9 mouse cellular contexts compared by ENCODE assay signal in genomic region chr19:8725081-8725613, GRCm38 (mm10). TPM values are rescaled to one million over a fixed set of nuclear protein-coding genes. Genes with fewer than 3 reads are reported as not detected.
A peak's percentile ranks its signal among the peaks of the same experiment; 100 is the strongest.
DNase-seq lines count a peak whose midpoint lies in the region; ATAC-seq and TF ChIP-seq lines count a peak whose summit lies in the region.
"Had no signal": no experiment of that assay in that cellular context is flagged by ENCODE, and none has a peak within 500 bp of the region (broad histone marks: within the 10 kb centered on the region; RNA-seq: fewer than 3 reads in every experiment).

No protein-coding gene starts in this region.

- H3K27me3 ChIP-seq in neural tube, embryonic 11.5 days (ENCODE audit: control insufficient read depth, insufficient read depth, low read length) = no peaks in the 10 kb centered on the region
- no peaks in the 10 kb centered on the region for H3K27me3 ChIP-seq in forebrain, postnatal 0 days (ENCODE audit: insufficient read depth, low read length)
- no peaks in the 10 kb centered on the region for H3K27me3 ChIP-seq in liver, embryonic 15.5 days

- peak overlapping the region; percentile 82 for H3K4me2 ChIP-seq in neural tube, embryonic 11.5 days (ENCODE audit: low read depth)
- peak overlapping the region; percentile 57 for H3K4me2 ChIP-seq in forebrain, postnatal 0 days (ENCODE audit: low read depth)
- peak overlapping the region; percentile 74 for H3K4me2 ChIP-seq in liver, embryonic 15.5 days

- peak overlapping the region; percentile 88 for H3K4me3 ChIP-seq in neural tube, embryonic 11.5 days (ENCODE audit: low read depth, low read length)
- peak overlapping the region; percentile 85; the same call in 1 of the 2 replicates for H3K4me3 ChIP-seq in forebrain, postnatal 0 days (ENCODE audit: low read depth, low read length)
- H3K4me3 ChIP-seq in liver, embryonic 15.5 days (replicated peaks) = peak overlapping the region; percentile 72

- TF ChIP-seq CTCF in forebrain, postnatal 0 days (IDR thresholded peaks at IDR 0.05; ENCODE audit: low read depth) = no peak

- intact Hi-C loops in left cerebral cortex, postnatal 4 days (cut with DNase I) = no loop called here
- intact Hi-C loops in left cerebral cortex, postnatal 10 days (cut with DNase I) = no loop called here

- DNase-seq in neural tube, embryonic 11.5 days (ENCODE audit: low spot score) = no peak
- DNase-seq in neural tube, embryonic 10.5 days (ENCODE audit: extremely low spot score, low spot score) = no peak
- DNase-seq in forebrain, postnatal 0 days = no peak
- DNase-seq in left cerebral cortex, postnatal 4 days = no peak
- DNase-seq in left cerebral cortex, postnatal 10 days (ENCODE audit: extremely low spot score in 1 of 2, low spot score in 2 of 2) = no peak
- no peak for DNase-seq in right cerebral cortex, postnatal 10 days (ENCODE audit: low spot score in 2 of 2)
- DNase-seq: kidney, postnatal 14 days had no signal

- peaks cover 19% of the 10 kb centered on the region for H3K4me1 ChIP-seq in neural tube, embryonic 11.5 days (ENCODE audit: control insufficient read depth, insufficient read depth, low read length)
- H3K4me1 ChIP-seq in forebrain, postnatal 0 days (ENCODE audit: insufficient read depth) = peaks cover 12% of the 10 kb centered on the region
- peaks cover 46% of the 10 kb centered on the region for H3K4me1 ChIP-seq in liver, embryonic 15.5 days (replicated peaks)

- H3K9me3 ChIP-seq in neural tube, embryonic 11.5 days (ENCODE audit: control insufficient read depth, low read length) = no peaks in the 10 kb centered on the region
- no peaks in the 10 kb centered on the region for H3K9me3 ChIP-seq in forebrain, postnatal 0 days (ENCODE audit: low read length)
- H3K9me3 ChIP-seq in liver, embryonic 15.5 days (replicated peaks) = no peaks in the 10 kb centered on the region

- H3K9ac ChIP-seq in neural tube, embryonic 11.5 days (ENCODE audit: low read length) = peak overlapping the region; percentile 96
- H3K9ac ChIP-seq in forebrain, postnatal 0 days = no peak overlapping the region
- peak overlapping the region; percentile 82 for H3K9ac ChIP-seq in liver, embryonic 15.5 days

- WGBS in neural tube, embryonic 11.5 days = 54% methylated on average over 4 of the region's 4 CpGs
- 54% methylated on average over 4 of the region's 4 CpGs for WGBS in forebrain, postnatal 0 days
- WGBS in liver, embryonic 15.5 days (ENCODE audit: insufficient replicate concordance) = 25% methylated on average over 4 of the region's 4 CpGs

- ATAC-seq in neural tube, embryonic 11.5 days (ENCODE audit: insufficient read depth, low FRiP score, low TSS enrichment) = no peak
- no peak for ATAC-seq in forebrain, postnatal 0 days
- no peak for ATAC-seq in liver, embryonic 15.5 days (ENCODE audit: insufficient read depth)
- ATAC-seq: activated CD4-positive, CD25-positive, alpha-beta regulatory T cell, adult 4 months had no signal

- H3K36me3 ChIP-seq in neural tube, embryonic 11.5 days (ENCODE audit: control insufficient read depth, insufficient read depth, low read length) = peaks cover 6% of the 10 kb centered on the region
- peaks cover 23% of the 10 kb centered on the region for H3K36me3 ChIP-seq in forebrain, postnatal 0 days (ENCODE audit: insufficient read depth)
- peaks cover 32% of the 10 kb centered on the region for H3K36me3 ChIP-seq in liver, embryonic 15.5 days (replicated peaks)

- no peak overlapping the region for H3K27ac ChIP-seq in neural tube, embryonic 11.5 days (ENCODE audit: low read depth, low read length)
- H3K27ac ChIP-seq in forebrain, postnatal 0 days (ENCODE audit: low read depth, low read length) = no peak overlapping the region
- H3K27ac ChIP-seq in liver, embryonic 15.5 days (replicated peaks) = peak overlapping the region; percentile 99

RNA-seq across cellular contexts. Expression of gene Slc3a2, which starts 2.0 kb away (rescaled TPM):
- polyA plus RNA-seq in neural tube, embryonic 11.5 days (2014; fragmentation: Nextera tagmentation; extraction: Ambion mirVana) = 132 and 135 TPM in 2 replicates
- total RNA-seq in forebrain, postnatal 0 days (2014; rRNA removed) = 107 and 116 TPM in 2 replicates
- 247 and 256 TPM in 2 replicates for polyA plus RNA-seq in forebrain, postnatal 0 days (2015; fragmentation: Nextera tagmentation; extraction: Ambion mirVana)
- polyA plus RNA-seq in liver, embryonic 15.5 days (2015; fragmentation: Nextera tagmentation; extraction: Ambion mirVana) = 124 and 132 TPM in 2 replicates
- 100 to 1,000 TPM; 166 to 179 TPM for total RNA-seq in left cerebral cortex, postnatal 4 days (2021)
- 100 to 1,000 TPM; 195 to 198 TPM for total RNA-seq in left cerebral cortex, postnatal 10 days (2021)

RNA-seq across cellular contexts. Expression of gene Wdr74, which starts 10.5 kb away (rescaled TPM):
- 87.8 and 92.8 TPM in 2 replicates for polyA plus RNA-seq in neural tube, embryonic 11.5 days (2014; fragmentation: Nextera tagmentation; extraction: Ambion mirVana)
- 74.1 and 85.9 TPM in 2 replicates for total RNA-seq in forebrain, postnatal 0 days (2014; rRNA removed)
- polyA plus RNA-seq in forebrain, postnatal 0 days (2015; fragmentation: Nextera tagmentation; extraction: Ambion mirVana) = 98.7 and 113 TPM in 2 replicates
- polyA plus RNA-seq in liver, embryonic 15.5 days (2015; fragmentation: Nextera tagmentation; extraction: Ambion mirVana) = 48.8 and 53.0 TPM in 2 replicates
- total RNA-seq in left cerebral cortex, postnatal 4 days (2021) = 10 to 100 TPM; 55.9 to 56.5 TPM
- total RNA-seq in left cerebral cortex, postnatal 10 days (2021) = 10 to 100 TPM; 47.3 to 47.4 TPM

RNA-seq across cellular contexts. Expression of gene 1700092M07Rik, which starts 15.4 kb away (rescaled TPM):
- 1.4 and 2.1 TPM in 2 replicates for polyA plus RNA-seq in neural tube, embryonic 11.5 days (2014; fragmentation: Nextera tagmentation; extraction: Ambion mirVana)
- not detected in 2 replicates for total RNA-seq in forebrain, postnatal 0 days (2014; rRNA removed)
- 0.65 and 0.67 TPM in 2 replicates for polyA plus RNA-seq in forebrain, postnatal 0 days (2015; fragmentation: Nextera tagmentation; extraction: Ambion mirVana)
- 0.43 and 0.62 TPM in 2 replicates for polyA plus RNA-seq in liver, embryonic 15.5 days (2015; fragmentation: Nextera tagmentation; extraction: Ambion mirVana)
- 1 to 10 TPM; 2.7 to 2.8 TPM for total RNA-seq in left cerebral cortex, postnatal 4 days (2021)
- 1 to 10 TPM; 1.3 to 2.2 TPM for total RNA-seq in left cerebral cortex, postnatal 10 days (2021)
- polyA plus RNA-seq: activated CD4-positive, CD25-positive, alpha-beta regulatory T cell, adult 4 months had no signal

RNA-seq across cellular contexts. Expression of gene Stx5a, which starts 16.1 kb away (rescaled TPM):
- 97.6 and 103 TPM in 2 replicates for polyA plus RNA-seq in neural tube, embryonic 11.5 days (2014; fragmentation: Nextera tagmentation; extraction: Ambion mirVana)
- total RNA-seq in forebrain, postnatal 0 days (2014; rRNA removed) = 130 and 140 TPM in 2 replicates
- 86.4 and 97.6 TPM in 2 replicates for polyA plus RNA-seq in forebrain, postnatal 0 days (2015; fragmentation: Nextera tagmentation; extraction: Ambion mirVana)
- polyA plus RNA-seq in liver, embryonic 15.5 days (2015; fragmentation: Nextera tagmentation; extraction: Ambion mirVana) = 53.5 and 53.8 TPM in 2 replicates
- total RNA-seq in left cerebral cortex, postnatal 4 days (2021) = 10 to 100 TPM; 70.8 to 77.5 TPM
- total RNA-seq in left cerebral cortex, postnatal 10 days (2021) = 10 to 100 TPM; 68.1 to 69.0 TPM

RNA-seq across cellular contexts. Expression of gene Nxf1, which starts 31.7 kb away (rescaled TPM):
- 243 and 245 TPM in 2 replicates for polyA plus RNA-seq in neural tube, embryonic 11.5 days (2014; fragmentation: Nextera tagmentation; extraction: Ambion mirVana)
- 81.7 and 114 TPM in 2 replicates for total RNA-seq in forebrain, postnatal 0 days (2014; rRNA removed)
- 97.1 and 97.9 TPM in 2 replicates for polyA plus RNA-seq in forebrain, postnatal 0 days (2015; fragmentation: Nextera tagmentation; extraction: Ambion mirVana)
- 81.2 and 91.6 TPM in 2 replicates for polyA plus RNA-seq in liver, embryonic 15.5 days (2015; fragmentation: Nextera tagmentation; extraction: Ambion mirVana)
- 100 to 1,000 TPM; 105 to 110 TPM for total RNA-seq in left cerebral cortex, postnatal 4 days (2021)
- total RNA-seq in left cerebral cortex, postnatal 10 days (2021) = 10 to 100 TPM; 72.7 to 76.2 TPM
